Mouse (Mus musculus) heart, adult 2 months (tissue): ENCODE data around the gene Ctdnep1. TPM values are rescaled to one million over a fixed set of nuclear protein-coding genes. Genes with fewer than 3 reads are reported as not detected.

Experiments
- DNase-seq, 2 experiments: peaks; one replicate each; pipeline ENCODE4 v3.0.0; 2021
- H3K27ac ChIP-seq: fragments of 200-600 bp; 2 replicates; pipeline ENCODE4 v1.8.1; 2022
- H3K27me3 ChIP-seq: fragments of 200-500 bp; 2 replicates; pipeline ENCODE4 v1.6.1; 2012; ENCODE audit warnings: mild to moderate bottlenecking, low read length, inconsistent platforms, mixed read lengths; ENCODE audit not compliant: control insufficient read depth, insufficient read depth
- H3K36me3 ChIP-seq: fragments of 200-500 bp; 2 replicates; pipeline ENCODE4 v1.6.1; 2012; ENCODE audit warnings: low read length, inconsistent platforms; ENCODE audit not compliant: control insufficient read depth, insufficient read depth
- H3K4me1 ChIP-seq: fragments of 200-500 bp; 2 replicates; pipeline ENCODE4 v1.6.1; 2011; ENCODE audit warnings: low read length; ENCODE audit not compliant: control insufficient read depth, insufficient read depth
- H3K4me3 ChIP-seq: fragments of 200-600 bp; 2 replicates; pipeline ENCODE4 v1.8.1; 2022
- H3K79me2 ChIP-seq: fragments of 200-500 bp; replicated peaks from 2 replicates; pipeline ENCODE4 v1.6.1; 2012; ENCODE audit warnings: mild to moderate bottlenecking, inconsistent platforms, low read length, moderate library complexity, mixed read lengths; ENCODE audit not compliant: control insufficient read depth, insufficient read depth
- H3K9ac ChIP-seq: fragments of 200-500 bp; 2 replicates; pipeline ENCODE4 v1.6.1; 2012; ENCODE audit warnings: low read depth, mild to moderate bottlenecking, control low read depth, inconsistent platforms, low read length, mixed read lengths
- CTCF ChIP-seq: fragments of 200-600 bp; IDR thresholded peaks from 2 replicates; pipeline ENCODE4 v1.8.1; 2022; ENCODE audit warnings: antibody characterized with exemption, mild to moderate bottlenecking, moderate library complexity
- EP300 ChIP-seq: fragments of 200-500 bp; IDR thresholded peaks from 2 replicates; pipeline ENCODE4 v1.6.1; 2011; ENCODE audit warnings: low read depth, low read length, control low read depth; ENCODE audit not compliant: insufficient read depth
- POLR2A ChIP-seq: fragments of 200-500 bp; IDR thresholded peaks from 2 replicates; pipeline ENCODE4 v1.6.1; 2011; ENCODE audit warnings: mild to moderate bottlenecking, low read depth, low read length, control low read depth; ENCODE audit not compliant: insufficient read depth
- WGBS: fragments of 180-500 bp; shearing (Covaris S2); methylation state at CpG from one replicate; pipeline ENCODE4 v1.1.7; 2018; 5-methylcytosine and 5-hydroxymethylcytosine counted together
- intact Hi-C: fragments of 180-260 bp; cut with DNase I; formaldehyde crosslinking; loops from one replicate; pipeline ENCODE4 v1.15.1; 2025
- polyA plus RNA-seq: library from polyadenylated mRNA; depleted of rRNA; stranded (reverse); fragments of >200 nt; gene quantifications from 2 replicates; pipeline ENCODE4 v1.2.3, GENCODE M21; 2012
- total RNA-seq, 2 experiments: library from RNA; stranded (reverse); gene quantifications; 2 replicates each; pipeline ENCODE4 v1.2.3; 2021

The Ctdnep1 gene
- total and polyA plus RNA-seq, 3 experiments: 138 to 144 (median 143) TPM

DNA sequence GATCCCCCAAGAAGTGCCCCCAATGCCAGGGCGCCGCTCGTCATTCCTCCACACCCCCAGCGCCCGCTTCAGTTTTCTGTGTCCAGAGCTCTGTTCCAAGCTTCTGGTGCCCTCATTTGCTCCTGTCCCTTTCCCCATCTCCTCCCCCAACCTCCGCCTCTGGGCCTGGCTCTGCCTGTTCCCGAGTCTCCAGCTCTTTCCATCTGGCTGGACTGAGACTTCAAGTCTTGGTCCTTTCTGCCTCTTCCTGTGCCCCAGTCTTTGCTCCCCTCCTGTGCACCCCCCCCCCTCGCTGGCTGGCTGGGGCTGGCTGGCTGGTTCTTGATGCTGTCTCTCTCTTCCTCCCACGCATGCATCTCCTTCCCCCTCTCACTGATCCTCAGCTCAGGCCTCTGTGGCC, 46.4 kb downstream of the Ctdnep1 start:
- H3K4me1 ChIP-seq: peaks cover 2% of the 10 kb centered on the region
- WGBS: 53% methylated on average over 9 of the region's 9 CpGs
- DNase-seq: no peak
- H3K79me2 ChIP-seq: no peaks in the 10 kb centered on the region
- no peak for TF ChIP-seq CTCF
- TF ChIP-seq EP300: no peak
- no peak for TF ChIP-seq POLR2A
- H3K36me3 ChIP-seq: no peaks in the 10 kb centered on the region
- intact Hi-C loops: no loop called here
- peak overlapping the region; percentile 15 for H3K27ac ChIP-seq
- H3K27me3 ChIP-seq: 0 out of 2 replicates have a peak, but pooled peaks cover 2% of the 10 kb centered on the region
- no peak overlapping the region; the same call in 1 of the 2 replicates for H3K9ac ChIP-seq
- H3K4me3 ChIP-seq: no peak overlapping the region

DNA sequence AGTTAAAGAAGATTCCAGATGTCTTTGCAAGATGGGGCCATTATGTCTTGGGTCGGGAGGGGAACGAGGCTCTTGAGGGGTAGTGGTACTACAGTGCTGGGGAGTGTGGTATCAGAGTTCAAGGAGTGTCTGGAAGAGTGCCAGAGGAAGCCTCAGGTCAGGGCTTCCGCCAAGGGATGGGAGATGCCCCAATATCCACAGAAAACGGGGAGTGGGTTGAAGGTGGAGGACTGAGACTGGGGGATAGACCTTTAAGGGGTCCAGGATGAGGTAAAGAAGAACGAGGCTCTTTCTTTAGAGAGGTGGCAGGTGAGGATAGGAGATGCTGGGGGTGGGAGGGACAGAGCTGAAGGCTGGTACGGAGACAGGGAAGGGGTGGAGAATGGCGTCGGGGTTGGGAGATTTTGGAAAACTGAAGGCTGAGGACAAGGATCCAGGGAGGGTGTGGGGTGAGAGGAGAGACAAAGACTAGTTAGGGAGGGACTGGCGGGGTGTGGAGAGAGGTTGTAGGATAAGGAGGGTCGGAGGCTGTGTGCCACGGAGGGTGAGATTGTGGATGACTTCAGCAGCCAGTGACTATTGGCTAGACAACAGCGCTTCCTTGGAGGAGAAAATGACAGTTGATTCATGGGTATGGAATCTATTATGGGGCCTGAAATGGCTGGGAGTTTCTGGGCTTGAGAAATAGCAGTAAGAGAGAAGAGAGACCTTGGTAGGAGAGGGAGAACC, 47.6 kb downstream of the Ctdnep1 start:
- DNase-seq: no peak
- peak overlapping the region; percentile 13; the same call in 1 of the 2 replicates for H3K4me3 ChIP-seq
- peaks cover 2% of the 10 kb centered on the region for H3K4me1 ChIP-seq
- H3K9ac ChIP-seq: no peak overlapping the region
- 0 out of 2 replicates have a peak, but pooled peaks cover 2% of the 10 kb centered on the region for H3K27me3 ChIP-seq
- 25% methylated on average over 12 of the region's 12 CpGs for WGBS
- H3K79me2 ChIP-seq: no peaks in the 10 kb centered on the region
- intact Hi-C loops: no loop called here
- H3K36me3 ChIP-seq: no peaks in the 10 kb centered on the region
- TF ChIP-seq POLR2A (no peak), EP300 (no peak), CTCF (no peak)
- peak overlapping the region; percentile 59 for H3K27ac ChIP-seq

DNA sequence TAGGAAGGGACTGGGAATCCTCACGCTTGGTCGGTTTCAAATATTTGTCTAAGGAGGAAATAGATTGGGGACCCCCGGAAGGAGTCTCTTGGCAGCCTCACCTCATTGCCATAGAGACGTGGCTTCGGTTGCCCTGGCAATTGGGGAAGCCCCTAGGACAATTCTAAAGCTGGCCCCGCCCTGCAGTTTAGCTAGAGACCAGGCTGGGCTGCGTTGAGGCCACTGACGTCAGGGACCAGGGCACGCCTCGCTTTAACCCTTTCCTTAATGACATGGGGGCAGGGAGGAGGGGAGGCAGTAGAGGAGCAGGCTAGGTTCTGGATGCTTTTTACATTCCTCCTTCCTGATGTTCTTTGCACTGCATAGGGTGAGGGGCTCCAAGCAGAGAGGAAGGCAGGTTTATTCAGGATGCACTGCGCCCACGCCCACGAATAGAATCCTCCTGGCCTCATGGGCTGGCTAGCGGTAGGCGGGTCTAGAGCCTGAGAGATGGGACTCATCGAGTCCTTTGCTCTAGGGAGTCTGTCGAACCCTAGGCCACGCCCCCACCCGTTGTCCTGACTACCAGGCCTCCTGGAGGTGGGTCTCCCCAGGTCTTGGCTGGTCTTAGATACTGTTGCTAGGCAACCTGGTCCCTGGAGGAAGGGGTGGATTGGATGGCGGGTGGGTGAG, 48.3 kb downstream of the Ctdnep1 start:
- H3K36me3 ChIP-seq: no peaks in the 10 kb centered on the region
- H3K4me3 ChIP-seq: peak overlapping the region; percentile 13; the same call in 1 of the 2 replicates
- intact Hi-C loops: no loop called here
- H3K27me3 ChIP-seq: 0 out of 2 replicates have a peak, but pooled peaks cover 2% of the 10 kb centered on the region
- H3K9ac ChIP-seq: no peak overlapping the region
- no peaks in the 10 kb centered on the region for H3K79me2 ChIP-seq
- WGBS: 5% methylated on average over 20 of the region's 20 CpGs
- DNase-seq: peak; percentile 79 to 86
- peak overlapping the region; percentile 59 for H3K27ac ChIP-seq
- TF ChIP-seq CTCF: no peak
- no peak for TF ChIP-seq POLR2A
- no peak for TF ChIP-seq EP300
- H3K4me1 ChIP-seq: peaks cover 2% of the 10 kb centered on the region

GRCm38 (mm10) chr11:70029829-70030550, 49.0 kb downstream of the Ctdnep1 start:
- no peak overlapping the region for H3K4me3 ChIP-seq
- H3K27me3 ChIP-seq: 0 out of 2 replicates have a peak, but pooled peaks cover 2% of the 10 kb centered on the region
- WGBS: 51% methylated on average over 11 of the region's 11 CpGs
- H3K36me3 ChIP-seq: no peaks in the 10 kb centered on the region
- TF ChIP-seq CTCF: no peak
- no peak for TF ChIP-seq POLR2A
- no peak for TF ChIP-seq EP300
- intact Hi-C loops: no loop called here
- DNase-seq: no peak
- no peaks in the 10 kb centered on the region for H3K79me2 ChIP-seq
- H3K9ac ChIP-seq: no peak overlapping the region
- H3K4me1 ChIP-seq: peaks cover 2% of the 10 kb centered on the region
- H3K27ac ChIP-seq: no peak overlapping the region; the same call in 1 of the 2 replicates

DNA sequence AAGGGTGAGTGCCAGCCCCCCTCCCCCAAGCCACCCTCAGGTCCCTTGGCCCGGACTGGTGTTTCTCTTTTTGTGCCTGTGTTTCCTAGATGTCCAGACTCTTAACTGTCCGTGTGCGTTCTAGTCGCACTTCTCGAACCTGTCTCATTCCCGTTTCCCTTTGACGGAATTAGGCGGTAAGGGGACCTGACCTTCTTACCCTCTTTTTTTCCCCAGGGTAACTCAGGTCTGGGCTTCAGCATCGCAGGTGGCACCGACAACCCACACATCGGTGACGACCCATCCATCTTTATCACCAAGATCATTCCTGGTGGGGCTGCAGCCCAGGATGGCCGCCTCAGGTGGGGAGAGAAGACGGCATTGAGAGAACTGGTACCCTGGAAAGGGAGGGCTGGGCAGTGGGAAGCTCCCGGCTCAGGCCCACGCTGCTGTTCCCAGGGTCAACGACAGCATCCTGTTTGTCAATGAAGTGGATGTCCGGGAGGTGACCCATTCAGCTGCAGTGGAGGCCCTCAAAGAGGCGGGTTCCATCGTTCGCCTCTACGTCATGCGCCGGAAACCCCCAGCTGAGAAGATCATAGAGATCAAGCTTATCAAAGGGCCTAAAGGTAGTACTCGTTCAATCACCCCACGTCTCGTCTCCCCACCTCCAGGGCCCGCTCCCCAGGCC, 49.8 kb downstream of the Ctdnep1 start:
- Histone ChIP-seq H3K4me3 (no peak overlapping the region), H3K27me3 (0 out of 2 replicates have a peak, but pooled peaks cover 2% of the 10 kb centered on the region), H3K9ac (no peak overlapping the region), H3K79me2 (no peaks in the 10 kb centered on the region), H3K27ac (no peak overlapping the region), H3K36me3 (no peaks in the 10 kb centered on the region), H3K4me1 (peaks cover 2% of the 10 kb centered on the region)
- intact Hi-C loops: no loop called here
- TF ChIP-seq CTCF: no peak
- TF ChIP-seq POLR2A: no peak
- no peak for TF ChIP-seq EP300
- DNase-seq: no peak
- WGBS: 92% methylated on average over 28 of the region's 28 CpGs
